Mouse (Mus musculus) MEL (cell line): ENCODE results near the gene Ly6g6d. TPM values are rescaled to one million over a fixed set of nuclear protein-coding genes. Genes with fewer than 3 reads are reported as not detected.

Source experiments
- DNase-seq: peaks from one replicate; pipeline ENCODE4 v3.0.0; 2011; ENCODE audit warnings: low read depth, low spot score
- H3K27ac ChIP-seq: 2 replicates; pipeline ENCODE4 v1.5.1; 2012; ENCODE audit warnings: low read depth, mild to moderate bottlenecking, control low read depth, low read length, moderate library complexity; ENCODE audit not compliant: control insufficient read depth
- H3K27me3 ChIP-seq, 2 experiments: fragments of 150-350 bp in 1 of 2; sonication (generic) in 1 of 2; 2 replicates each; pipeline ENCODE4 v1.6.1; 2012; ENCODE audit warnings: low read length in 2 of 2, mild to moderate bottlenecking in 2 of 2, improper control_type of control experiment in 1 of 2, moderate library complexity in 1 of 2; ENCODE audit not compliant: insufficient read depth in 2 of 2, control insufficient read depth in 1 of 2
- H3K36me3 ChIP-seq, 2 experiments: 2 replicates each; pipeline ENCODE4 v1.6.1; 2012 to 2014; ENCODE audit warnings: low read length in 2 of 2, improper control_type of control experiment in 1 of 2, inconsistent platforms in 1 of 2, mild to moderate bottlenecking in 1 of 2; ENCODE audit not compliant: insufficient read depth in 2 of 2, control insufficient read depth in 1 of 2
- H3K4me1 ChIP-seq, 2 experiments: fragments of 150-350 bp in 1 of 2; sonication (generic) in 1 of 2; 2 replicates each; pipeline ENCODE4 v1.6.1; 2012; ENCODE audit warnings: low read length in 2 of 2, improper control_type of control experiment in 1 of 2, mild to moderate bottlenecking in 1 of 2; ENCODE audit not compliant: insufficient read depth in 2 of 2, control insufficient read depth in 1 of 2
- H3K4me3 ChIP-seq, 2 experiments: fragments of 150-350 bp in 1 of 2; sonication (generic) in 1 of 2; 2 replicates each; pipeline ENCODE4 v1.5.1; 2012; ENCODE audit warnings: low read depth in 2 of 2, low read length in 2 of 2, mild to moderate bottlenecking in 2 of 2, moderate library complexity in 2 of 2, control low read depth in 1 of 2, improper control_type of control experiment in 1 of 2; ENCODE audit not compliant: control insufficient read depth in 1 of 2, insufficient read depth in 1 of 2
- H3K79me2 ChIP-seq: 2 replicates; pipeline ENCODE4 v1.6.1; 2012; ENCODE audit warnings: mild to moderate bottlenecking, low read length, moderate library complexity; ENCODE audit not compliant: control insufficient read depth, poor library complexity, insufficient read depth
- H3K9ac ChIP-seq: 2 replicates; pipeline ENCODE4 v1.6.1; 2012; ENCODE audit warnings: low read depth, mild to moderate bottlenecking, control low read depth, low read length, moderate library complexity; ENCODE audit not compliant: control insufficient read depth, poor library complexity, severe bottlenecking
- H3K9me3 ChIP-seq: fragments of 150-350 bp; sonication (generic); replicated peaks from 2 replicates; pipeline ENCODE4 v1.6.1; 2012; ENCODE audit warnings: mild to moderate bottlenecking, low read length, improper control_type of control experiment, moderate library complexity; ENCODE audit not compliant: insufficient read depth
- CHD1 ChIP-seq: IDR thresholded peaks from 2 replicates; pipeline ENCODE4 v1.6.1; 2012; ENCODE audit warnings: low read depth, mild to moderate bottlenecking, inconsistent platforms, low read length, improper control_type of control experiment
- E2F4 ChIP-seq: IDR thresholded peaks from 2 replicates; pipeline ENCODE4 v1.6.1; 2011; ENCODE audit warnings: low read depth, low read length, improper control_type of control experiment, borderline replicate concordance
- ELF1 ChIP-seq: IDR thresholded peaks from 2 replicates; pipeline ENCODE4 v1.6.1; 2014; ENCODE audit warnings: low read depth, mild to moderate bottlenecking, inconsistent platforms, low read length, improper control_type of control experiment, moderate library complexity
- EP300 ChIP-seq, 2 experiments: IDR thresholded peaks; 2 replicates each; pipeline ENCODE4 v1.6.1; 2011; ENCODE audit warnings: improper control_type of control experiment in 2 of 2, low read length in 2 of 2, low read depth in 1 of 2, mild to moderate bottlenecking in 1 of 2
- ETS1 ChIP-seq: IDR thresholded peaks from 2 replicates; pipeline ENCODE4 v1.6.1; 2012; ENCODE audit warnings: low read depth, mild to moderate bottlenecking, inconsistent platforms, low read length, improper control_type of control experiment, moderate library complexity
- GATA1 ChIP-seq: IDR thresholded peaks from 2 replicates; pipeline ENCODE4 v1.6.1; 2011; ENCODE audit warnings: low read depth, low read length, improper control_type of control experiment
- HCFC1 ChIP-seq: IDR thresholded peaks from 2 replicates; pipeline ENCODE4 v1.6.1; 2012; ENCODE audit warnings: low read depth, mild to moderate bottlenecking, inconsistent platforms, low read length, improper control_type of control experiment, moderate library complexity
- JUND ChIP-seq: IDR thresholded peaks from 2 replicates; pipeline ENCODE4 v1.6.1; 2011; ENCODE audit warnings: low read depth, mild to moderate bottlenecking, improper control_type of control experiment, low read length
- KAT2A ChIP-seq: conservative IDR thresholded peaks from 2 replicates; pipeline ENCODE4 v1.6.1; 2012; ENCODE audit warnings: low read depth, low read length, improper control_type of control experiment, inconsistent platforms
- MAFK ChIP-seq: IDR thresholded peaks from 2 replicates; pipeline ENCODE4 v1.6.1; 2011; ENCODE audit warnings: low read depth, mild to moderate bottlenecking, low read length, improper control_type of control experiment, borderline replicate concordance
- MAX ChIP-seq: IDR thresholded peaks from 2 replicates; pipeline ENCODE4 v1.6.1; 2011; ENCODE audit warnings: low read length, improper control_type of control experiment
- MAZ ChIP-seq: IDR thresholded peaks from 2 replicates; pipeline ENCODE4 v1.6.1; 2012; ENCODE audit warnings: low read depth, mild to moderate bottlenecking, inconsistent platforms, low read length, improper control_type of control experiment
- MEF2A ChIP-seq: IDR thresholded peaks from 2 replicates; pipeline ENCODE4 v1.6.1; 2014; ENCODE audit warnings: low read depth, mild to moderate bottlenecking, inconsistent platforms, low read length, improper control_type of control experiment; ENCODE audit not compliant: poor library complexity, insufficient replicate concordance, severe bottlenecking; ENCODE audit errors: extremely low read depth
- MYB ChIP-seq: IDR thresholded peaks from 2 replicates; pipeline ENCODE4 v1.6.1; 2011; ENCODE audit warnings: mild to moderate bottlenecking, low read depth, low read length, improper control_type of control experiment
- MYC ChIP-seq: IDR thresholded peaks from 2 replicates; pipeline ENCODE4 v1.6.1; 2011; ENCODE audit warnings: low read depth, mild to moderate bottlenecking, low read length, improper control_type of control experiment, moderate library complexity
- NELFE ChIP-seq: IDR thresholded peaks from 2 replicates; pipeline ENCODE4 v1.6.1; 2011; ENCODE audit warnings: low read depth, low read length, improper control_type of control experiment
- POLR2A ChIP-seq, 2 experiments: IDR thresholded peaks; 2 replicates each; pipeline ENCODE4 v1.6.1; 2011 to 2012; ENCODE audit warnings: low read length in 2 of 2, mild to moderate bottlenecking in 2 of 2, control low read depth in 1 of 2, improper control_type of control experiment in 1 of 2, low read depth in 1 of 2, moderate library complexity in 1 of 2; ENCODE audit not compliant: control insufficient read depth in 1 of 2, insufficient read depth in 1 of 2, poor library complexity in 1 of 2
- POLR2AphosphoS2 ChIP-seq: IDR thresholded peaks from 2 replicates; pipeline ENCODE4 v1.6.1; 2011; ENCODE audit warnings: low read length, improper control_type of control experiment
- POLR2AphosphoS5 ChIP-seq: IDR thresholded peaks from 2 replicates; pipeline ENCODE4 v1.6.1; 2012; ENCODE audit warnings: low read depth, borderline replicate concordance, mild to moderate bottlenecking, inconsistent platforms, low read length, moderate library complexity, mixed read lengths
- RAD21 ChIP-seq: IDR thresholded peaks from 2 replicates; pipeline ENCODE4 v1.6.1; 2011; ENCODE audit warnings: mild to moderate bottlenecking, low read depth, low read length, improper control_type of control experiment
- RCOR1 ChIP-seq: IDR thresholded peaks from 2 replicates; pipeline ENCODE4 v1.6.1; 2012; ENCODE audit warnings: low read depth, mild to moderate bottlenecking, inconsistent platforms, low read length, improper control_type of control experiment
- SIN3A ChIP-seq: IDR thresholded peaks from 2 replicates; pipeline ENCODE4 v1.6.1; 2012; ENCODE audit warnings: low read length, improper control_type of control experiment, inconsistent platforms
- SMC3 ChIP-seq: IDR thresholded peaks from 2 replicates; pipeline ENCODE4 v1.6.1; 2011; ENCODE audit warnings: low read depth, low read length, improper control_type of control experiment
- TAL1 ChIP-seq: IDR thresholded peaks from 2 replicates; pipeline ENCODE4 v1.6.1; 2012; ENCODE audit warnings: mild to moderate bottlenecking, inconsistent platforms, low read length, moderate library complexity, mixed read lengths
- TBP ChIP-seq: IDR thresholded peaks from 2 replicates; pipeline ENCODE4 v1.8.0; 2011; ENCODE audit warnings: low read depth, low read length, improper control_type of control experiment
- TCF12 ChIP-seq: IDR thresholded peaks from 2 replicates; pipeline ENCODE4 v1.6.1; 2014; ENCODE audit warnings: low read depth, mild to moderate bottlenecking, inconsistent platforms, low read length, improper control_type of control experiment, moderate library complexity
- UBTF ChIP-seq: IDR thresholded peaks from 2 replicates; pipeline ENCODE4 v1.6.1; 2012; ENCODE audit warnings: low read depth, mild to moderate bottlenecking, inconsistent platforms, low read length, improper control_type of control experiment, moderate library complexity, borderline replicate concordance; ENCODE audit not compliant: insufficient read depth
- USF1 ChIP-seq: IDR thresholded peaks from 2 replicates; pipeline ENCODE4 v1.6.1; 2014; ENCODE audit warnings: low read depth, mild to moderate bottlenecking, inconsistent platforms, low read length, improper control_type of control experiment, moderate library complexity
- ZKSCAN1 ChIP-seq: IDR thresholded peaks from 2 replicates; pipeline ENCODE4 v1.6.1; 2012; ENCODE audit warnings: low read depth, mild to moderate bottlenecking, inconsistent platforms, low read length, improper control_type of control experiment, moderate library complexity
- ZMIZ1 ChIP-seq: IDR thresholded peaks from 2 replicates; pipeline ENCODE4 v1.6.1; 2012; ENCODE audit warnings: low read depth, mild to moderate bottlenecking, inconsistent platforms, low read length, improper control_type of control experiment, moderate library complexity
- ZNF384 ChIP-seq: IDR thresholded peaks from 2 replicates; pipeline ENCODE4 v1.6.1; 2012; ENCODE audit warnings: low read depth, mild to moderate bottlenecking, inconsistent platforms, low read length, improper control_type of control experiment
- polyA plus RNA-seq, 2 experiments: library from polyadenylated mRNA; stranded (reverse) in 1 of 2; unstranded in 1 of 2; fragments of >175 nt in 1 of 2; fragments of >200 nt in 1 of 2; gene quantifications; 2 replicates each; pipeline versions ENCODE4 v1.2.1 to v1.2.4; 2012; ENCODE audit warnings: low replicate concordance in 2 of 2, low read depth in 1 of 2; ENCODE audit not compliant: insufficient read length in 2 of 2, insufficient read depth in 1 of 2, missing spikeins in 1 of 2
- total RNA-seq: library from RNA; depleted of rRNA; stranded (reverse); fragments of 300-350 nt; gene quantifications from 2 replicates; pipeline ENCODE4 v1.2.3, GENCODE M21; 2012

The Ly6g6d gene
- total and polyA plus RNA-seq, 3 experiments, result 4.4 to 5.5 TPM; not detected in 1

- TF ChIP-seq MAZ (0 out of 2 replicates have a peak, but pooled peaks have one; percentile 19), CHD1 (no peak), POLR2AphosphoS2 (peak; percentile 40), ZMIZ1 (0 out of 2 replicates have a peak, but pooled peaks have one; percentile 2)
- H3K4me3 ChIP-seq, result peak overlapping the region; percentile 54 to 66; a peak in 3 of 4 replicates
- peaks cover 0 to 50% of the 10 kb centered on the region in 2 experiments; a peak in 2 of 4 replicates for H3K36me3 ChIP-seq
- no peaks in the 10 kb centered on the region for H3K9me3 ChIP-seq
- peak; percentile 50 for DNase-seq
- no peaks in the 10 kb centered on the region for H3K27me3 ChIP-seq
- peak overlapping the region; percentile 77 for H3K9ac ChIP-seq
- H3K79me2 ChIP-seq, result peaks cover 39% of the 10 kb centered on the region
- peak overlapping the region; percentile 96 for H3K27ac ChIP-seq
- peaks cover 17 to 64% of the 10 kb centered on the region in 2 experiments; a peak in 3 of 4 replicates for H3K4me1 ChIP-seq
These were observed 53.6 kb downstream of the Ly6g6d start for GRCm38 (mm10) chr17:35024261-35024660.

- Histone ChIP-seq H3K9me3 (no peaks in the 10 kb centered on the region), H3K4me3 (peak overlapping the region; percentile 54 to 66), H3K79me2 (peaks cover 39% of the 10 kb centered on the region), H3K27me3 (no peaks in the 10 kb centered on the region), H3K9ac (peak overlapping the region; percentile 77), H3K36me3 (peaks cover 0 to 50% of the 10 kb centered on the region in 2 experiments; a peak in 2 of 4 replicates), H3K4me1 (peaks cover 17 to 63% of the 10 kb centered on the region in 2 experiments; a peak in 3 of 4 replicates), H3K27ac (peak overlapping the region; percentile 96)
- DNase-seq, result peak; percentile 75
- peak; percentile 46; the same call in 1 of the 2 replicates for TF ChIP-seq TBP
- no peak for TF ChIP-seq POLR2AphosphoS5
- TF ChIP-seq TCF12, result peak; percentile 8; the same call in 1 of the 2 replicates
- no peak for TF ChIP-seq UBTF
- TF ChIP-seq MYC, result peak; percentile 33; the same call in 1 of the 2 replicates
- peak; percentile 10; the same call in 1 of the 2 replicates for TF ChIP-seq MAZ
- TF ChIP-seq ZMIZ1, result peak; percentile 22; the same call in 1 of the 2 replicates
- peak; percentile 77 for TF ChIP-seq MAX
- no peak for TF ChIP-seq ZNF384
- no peak for TF ChIP-seq E2F4
- no peak; the same call in 1 of the 2 replicates for TF ChIP-seq JUND
- TF ChIP-seq SIN3A, result peak; percentile 15; the same call in 1 of the 2 replicates
- 0 out of 2 replicates have a peak, but pooled peaks have one; percentile 9 for TF ChIP-seq ELF1
- no peak for TF ChIP-seq GATA1
- TF ChIP-seq POLR2A (IDR thresholded peaks at IDR 0.05; ENCODE audit: control insufficient read depth in 1 of 2, insufficient read depth in 1 of 2, low read depth in 1 of 2, low read length in 2 of 2, poor library complexity in 1 of 2), result peak in 1 of 2 experiments; percentile 61; a peak in 2 of 4 replicates
- TF ChIP-seq RAD21, result no peak
- TF ChIP-seq KAT2A, result no peak
- no peak for TF ChIP-seq CHD1
- peak; percentile 50; the same call in 1 of the 2 replicates for TF ChIP-seq ETS1
- TF ChIP-seq MEF2A, result no peak
- TF ChIP-seq TAL1, result 0 out of 2 replicates have a peak, but pooled peaks have one; percentile 3
- peak in 1 of 2 experiments; percentile 50; a peak in 2 of 4 replicates for TF ChIP-seq EP300 (IDR thresholded peaks at IDR 0.05; ENCODE audit: low read depth in 1 of 2, low read length in 2 of 2)
- TF ChIP-seq USF1, result peak; percentile 66
- peak; percentile 30 for TF ChIP-seq NELFE
- TF ChIP-seq MYB, result no peak
- TF ChIP-seq HCFC1, result no peak
- no peak for TF ChIP-seq RCOR1
- no peak for TF ChIP-seq ZKSCAN1
- TF ChIP-seq MAFK, result no peak
- peak; percentile 4; the same call in 1 of the 2 replicates for TF ChIP-seq SMC3
These were observed 54.1 kb downstream of the Ly6g6d start for GRCm38 (mm10) chr17:35023756-35024155.
